Mouse (Mus musculus) heart, postnatal 14 days (tissue): ENCODE data around the gene Styx. TPM values are rescaled to one million over a fixed set of nuclear protein-coding genes. Genes with fewer than 3 reads are reported as not detected.

Experiments used
- DNase-seq, 2 experiments: peaks; one replicate each; pipeline ENCODE4 v3.0.0; 2021 to 2022
- intact Hi-C: fragments of 180-260 bp; cut with DNase I; formaldehyde crosslinking; loops from one replicate; pipeline ENCODE4 v1.15.1; 2025
- total RNA-seq, 2 experiments: library from RNA; stranded (reverse); gene quantifications; 2 replicates each; pipeline ENCODE4 v1.2.3; 2021

Gene Styx
- total RNA-seq, 2 experiments from 2014 or later, result 32.1 to 34.9 TPM

DNA sequence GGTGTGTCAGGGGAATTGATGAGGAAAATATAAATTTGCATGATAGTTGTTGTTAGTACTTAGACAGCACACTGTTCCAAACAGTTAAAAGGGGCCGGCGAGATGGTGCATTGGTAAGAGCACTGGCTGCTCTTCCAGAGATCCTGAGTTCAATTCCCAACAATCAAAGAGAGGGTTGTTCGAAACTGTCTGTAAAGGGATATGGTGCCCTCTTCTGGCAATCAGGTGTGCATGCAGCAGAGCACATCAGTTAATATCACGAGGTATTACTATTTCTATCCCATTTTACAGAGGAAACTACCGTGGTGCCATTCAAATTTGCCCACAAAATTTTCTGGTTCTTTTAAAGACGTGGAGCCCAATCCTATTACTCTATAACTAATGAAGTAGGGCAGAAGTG lies 83.3 kb downstream of the Styx start:
- intact Hi-C loops, result no loop called here
- no peak for DNase-seq

DNA sequence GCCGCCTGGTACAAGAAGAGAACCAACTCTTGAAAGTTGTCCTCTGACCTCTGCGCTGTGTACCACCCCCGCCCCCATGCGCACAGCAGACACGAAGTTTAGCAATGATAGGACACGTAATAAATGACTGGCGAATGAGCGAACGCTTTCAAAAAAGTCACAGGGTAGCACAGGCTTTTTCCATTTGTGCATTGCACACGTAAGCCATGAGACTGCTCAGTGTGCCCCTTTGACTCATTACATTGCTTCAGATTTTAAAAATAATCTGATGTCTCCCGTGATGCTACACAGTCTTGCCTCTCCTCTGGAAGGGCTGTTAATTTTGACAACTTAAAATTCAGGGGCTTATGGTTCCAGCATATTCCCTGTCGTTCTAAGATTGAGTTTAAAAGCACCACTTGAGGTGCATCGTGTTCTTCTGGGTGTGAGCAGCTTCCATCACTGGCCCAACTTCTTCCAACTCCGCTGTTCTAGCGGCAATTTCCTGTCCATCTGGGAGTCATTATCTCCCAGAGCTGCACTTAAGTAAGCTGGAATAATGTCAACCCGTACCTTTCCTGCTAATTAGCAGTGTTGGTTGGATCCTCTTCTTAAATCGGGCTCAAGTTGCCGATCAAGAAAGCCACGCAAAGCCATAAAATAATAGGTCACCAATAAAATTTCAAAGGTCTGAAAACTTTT lies 87.5 kb downstream of the Styx start:
- intact Hi-C loops, result no loop called here
- no peak for DNase-seq

DNA sequence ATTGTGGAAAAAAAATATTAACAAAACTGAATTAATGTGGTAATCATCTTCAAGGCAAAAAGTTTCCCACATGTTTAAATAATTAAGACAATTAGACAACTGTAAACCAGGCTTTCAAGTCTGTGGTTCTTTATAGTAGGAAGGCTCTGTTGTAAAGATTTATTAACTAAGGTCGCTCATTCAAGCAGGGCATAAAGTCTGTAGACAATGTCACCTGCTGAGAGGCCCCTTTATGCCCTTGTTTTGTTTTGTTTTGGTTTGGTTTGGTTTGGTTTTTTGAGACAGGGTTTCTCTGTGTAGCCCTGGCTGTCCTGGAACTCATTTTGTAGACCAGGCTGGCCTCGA lies 88.0 kb downstream of the Styx start:
- DNase-seq, result no peak
- intact Hi-C loops, result no loop called here

DNA sequence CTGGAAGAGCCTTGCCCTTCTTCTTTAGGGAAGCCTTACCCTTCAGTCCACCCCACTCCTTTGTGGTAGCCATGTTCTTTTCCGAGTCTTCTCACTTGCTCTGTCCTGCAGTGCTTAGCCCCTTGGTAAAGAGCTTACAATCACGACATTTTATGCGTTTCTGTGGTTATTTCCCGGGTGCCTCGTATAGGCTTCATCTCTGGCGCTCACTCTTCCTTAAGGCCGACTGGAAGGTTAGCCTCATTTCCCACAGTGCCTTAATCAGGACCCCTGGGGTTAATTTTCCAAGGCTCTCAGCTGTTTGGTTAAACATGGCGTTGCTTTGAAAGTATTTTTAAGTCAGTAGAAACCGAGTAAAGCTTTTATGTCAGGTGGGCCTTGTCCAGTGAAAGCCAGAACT lies 88.5 kb downstream of the Styx start:
- intact Hi-C loops, result no loop called here
- no peak for DNase-seq

DNA sequence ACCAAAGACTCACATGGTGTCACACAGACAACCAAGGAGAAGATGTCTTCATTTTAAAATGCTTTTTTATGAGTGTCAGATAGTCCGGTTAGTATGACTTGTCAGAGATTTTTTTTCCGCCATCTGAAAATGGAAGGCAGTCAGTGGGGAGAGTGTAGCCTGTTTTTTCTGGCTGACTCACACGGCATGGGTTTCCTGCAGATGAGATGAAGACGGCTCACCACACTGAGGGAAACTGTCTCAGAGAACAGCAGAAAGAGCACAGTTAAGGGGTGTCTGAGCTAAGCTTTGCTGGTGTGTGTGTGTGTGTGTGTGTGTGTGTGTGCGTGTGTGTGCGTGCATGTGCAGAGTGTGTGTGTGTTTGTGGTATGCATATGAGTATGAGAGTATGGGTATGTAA lies 90.4 kb downstream of the Styx start:
- intact Hi-C loops, result no loop called here
- no peak for DNase-seq

DNA sequence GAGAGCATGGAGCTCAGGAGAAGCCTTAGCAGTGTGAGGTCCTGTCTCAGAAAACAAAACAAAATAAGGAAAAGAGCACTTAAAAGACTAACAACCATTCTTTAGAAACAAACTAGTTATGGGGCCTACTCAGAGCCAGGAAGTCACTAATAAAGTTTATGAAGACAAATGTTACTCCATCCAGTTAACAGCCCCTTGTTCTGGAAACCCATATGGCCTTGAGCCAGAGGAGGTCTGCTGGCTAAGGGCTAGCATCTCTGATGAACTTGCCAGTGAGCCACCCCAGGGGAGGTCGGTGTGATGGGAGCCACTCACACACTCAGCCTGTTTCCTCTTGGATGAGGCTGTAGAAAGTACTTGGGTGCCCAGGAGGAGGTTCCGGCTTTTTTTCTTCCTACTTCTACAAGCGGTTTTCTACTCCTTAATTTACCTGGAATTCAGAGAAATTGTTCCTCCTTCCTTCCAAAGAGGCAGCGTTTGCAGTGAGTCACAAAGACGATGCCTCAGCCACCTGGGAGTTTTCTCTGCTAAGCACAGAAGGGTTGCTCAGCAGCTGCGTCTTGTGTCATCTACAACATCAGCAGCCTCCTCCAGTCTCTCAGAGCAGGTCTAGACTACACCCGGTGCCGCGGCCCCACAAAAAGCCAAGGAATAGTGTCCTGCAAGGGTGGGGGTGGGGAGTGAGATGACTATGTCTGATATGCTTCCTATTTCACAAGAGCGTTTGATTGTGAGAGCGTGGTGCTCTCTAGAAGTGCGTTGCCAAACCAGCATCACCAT lies 92.1 kb downstream of the Styx start:
- no peak for DNase-seq
- intact Hi-C loops, result no loop called here

DNA sequence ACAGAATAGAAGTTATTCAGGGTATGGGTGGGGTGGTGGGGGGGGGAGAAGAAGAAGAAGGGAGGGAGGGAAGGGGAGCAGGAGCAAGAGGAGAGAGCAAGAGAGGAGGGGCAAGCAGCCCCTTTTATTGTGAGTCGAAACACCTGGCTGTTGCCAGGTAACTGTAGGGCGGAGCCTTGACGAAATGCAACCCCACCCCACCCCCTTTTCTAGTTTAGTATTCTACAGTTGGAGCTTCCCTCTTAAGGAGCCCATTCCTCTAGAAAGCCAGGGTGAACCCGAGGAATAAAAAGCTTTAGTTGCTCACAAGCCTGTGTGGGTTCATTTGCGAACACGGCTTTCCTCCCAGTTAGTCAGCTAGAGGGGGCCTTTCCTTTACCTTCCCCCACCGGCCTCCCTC lies 94.0 kb downstream of the Styx start:
- DNase-seq, result no peak
- intact Hi-C loops, result no loop called here

DNA sequence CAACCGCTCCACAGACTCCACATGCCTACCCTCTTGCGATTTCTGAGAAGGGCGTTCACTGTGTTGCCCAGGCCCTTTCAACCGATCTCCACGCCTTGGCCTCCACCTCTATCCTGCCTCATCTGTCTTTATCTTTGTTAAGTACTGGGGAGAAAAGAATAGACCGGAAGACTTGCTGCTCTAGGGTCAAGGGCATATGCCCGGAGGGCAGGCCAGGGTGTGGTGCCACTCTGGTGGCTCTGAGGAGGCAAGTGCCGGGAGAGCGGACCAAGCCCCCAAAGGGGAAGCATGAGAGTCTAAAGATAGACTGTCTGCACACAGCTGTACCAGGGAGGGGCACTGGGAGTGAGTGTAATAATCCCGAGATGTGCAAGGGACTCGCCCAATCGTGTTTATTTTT lies 94.6 kb downstream of the Styx start:
- intact Hi-C loops, result no loop called here
- DNase-seq, result peak; percentile 34 to 53

DNA sequence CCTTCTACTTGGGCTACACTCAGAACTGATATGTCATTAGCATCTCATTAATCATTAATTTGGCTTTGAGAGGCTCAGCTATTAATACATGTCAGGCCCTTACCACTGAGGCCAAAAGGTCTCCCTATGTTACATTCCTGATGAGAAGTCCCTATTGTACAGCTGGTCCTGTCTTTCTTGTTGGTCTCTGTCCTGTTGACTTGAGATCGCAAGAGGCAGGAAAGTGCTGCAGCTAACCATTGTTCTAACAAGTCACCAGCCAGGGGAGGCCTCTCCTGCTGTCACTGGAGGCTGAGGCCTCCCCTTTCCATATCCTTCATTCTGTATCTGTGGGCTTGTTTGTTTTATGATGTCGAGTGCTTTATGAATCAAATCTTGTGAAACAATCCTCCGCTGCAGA lies 95.9 kb downstream of the Styx start:
- intact Hi-C loops, result no loop called here
- no peak for DNase-seq

DNA sequence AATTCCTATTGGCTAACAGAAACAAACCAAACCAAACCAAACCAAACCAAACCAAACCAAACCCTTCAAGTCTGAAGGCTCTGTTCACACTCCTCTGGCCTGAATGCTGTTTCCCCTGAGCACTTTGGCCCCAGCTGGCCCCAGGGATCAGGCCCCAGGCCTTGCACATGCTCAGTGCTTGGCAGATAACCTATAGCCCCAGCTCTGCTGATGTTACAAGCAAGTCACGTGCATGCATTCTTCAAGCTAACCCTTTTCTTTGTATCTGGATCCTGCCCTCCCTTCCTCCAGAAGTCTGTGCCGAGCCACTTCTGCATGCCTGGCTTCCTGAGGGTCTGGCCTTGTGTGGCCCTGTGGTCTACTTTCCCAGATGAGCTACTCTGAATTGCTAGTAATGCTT lies 100.2 kb downstream of the Styx start:
- no peak for DNase-seq
- intact Hi-C loops, result no loop called here

DNA sequence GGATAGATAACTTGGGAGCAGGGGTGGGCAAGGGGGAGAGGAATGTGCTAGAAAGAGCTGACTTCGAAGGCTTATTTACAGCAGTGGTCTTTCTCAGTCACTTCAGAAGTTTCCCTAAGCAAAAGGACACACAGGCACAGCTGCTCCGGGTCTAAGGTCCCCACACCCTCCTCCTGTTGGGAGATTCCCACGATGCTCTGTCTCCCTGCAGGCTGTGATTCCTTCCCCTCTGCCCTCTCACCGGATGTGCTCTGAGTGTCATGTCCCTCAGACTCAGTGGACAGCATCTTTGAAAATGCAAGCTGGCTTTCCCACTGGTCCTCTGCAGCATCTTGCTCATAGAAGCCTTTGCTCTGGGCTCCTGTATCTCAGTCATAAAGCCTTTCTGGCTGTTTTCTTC lies 101.3 kb downstream of the Styx start:
- peak in 1 of 2 experiments; percentile 39 for DNase-seq
- intact Hi-C loops, result no loop called here

DNA sequence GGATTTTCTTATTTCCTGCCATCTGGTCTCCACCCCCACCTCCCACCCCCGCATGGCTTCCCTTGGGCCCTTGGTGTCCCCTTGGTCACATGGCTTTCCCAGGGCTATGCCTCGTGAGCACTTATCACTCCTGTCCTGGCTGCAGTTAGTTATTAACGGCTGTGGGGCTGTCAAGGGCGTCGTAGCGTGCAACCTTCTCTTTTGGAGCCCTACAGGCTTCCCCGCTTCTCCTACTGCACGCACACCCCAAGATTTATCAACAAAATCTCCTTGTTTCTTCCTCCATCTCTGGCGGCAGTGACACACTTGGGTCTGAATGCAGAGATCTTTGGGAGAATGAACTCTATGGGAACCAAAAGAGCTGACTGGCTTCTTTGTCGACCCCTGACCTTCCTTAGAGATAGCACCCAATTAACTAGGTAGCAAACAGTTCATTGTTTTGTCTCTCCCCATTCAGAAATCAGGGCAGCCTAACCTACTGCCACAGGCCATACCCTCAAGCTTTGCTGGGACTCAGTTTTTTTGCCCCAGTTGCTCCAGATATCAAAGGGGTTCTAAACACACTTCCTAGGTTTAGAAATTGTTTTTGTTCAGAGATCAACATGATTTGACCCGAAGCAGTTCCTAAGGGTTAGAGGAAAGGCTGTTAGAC lies 102.1 kb downstream of the Styx start:
- DNase-seq, result peak; percentile 52 to 59
- intact Hi-C loops, result no loop called here

DNA sequence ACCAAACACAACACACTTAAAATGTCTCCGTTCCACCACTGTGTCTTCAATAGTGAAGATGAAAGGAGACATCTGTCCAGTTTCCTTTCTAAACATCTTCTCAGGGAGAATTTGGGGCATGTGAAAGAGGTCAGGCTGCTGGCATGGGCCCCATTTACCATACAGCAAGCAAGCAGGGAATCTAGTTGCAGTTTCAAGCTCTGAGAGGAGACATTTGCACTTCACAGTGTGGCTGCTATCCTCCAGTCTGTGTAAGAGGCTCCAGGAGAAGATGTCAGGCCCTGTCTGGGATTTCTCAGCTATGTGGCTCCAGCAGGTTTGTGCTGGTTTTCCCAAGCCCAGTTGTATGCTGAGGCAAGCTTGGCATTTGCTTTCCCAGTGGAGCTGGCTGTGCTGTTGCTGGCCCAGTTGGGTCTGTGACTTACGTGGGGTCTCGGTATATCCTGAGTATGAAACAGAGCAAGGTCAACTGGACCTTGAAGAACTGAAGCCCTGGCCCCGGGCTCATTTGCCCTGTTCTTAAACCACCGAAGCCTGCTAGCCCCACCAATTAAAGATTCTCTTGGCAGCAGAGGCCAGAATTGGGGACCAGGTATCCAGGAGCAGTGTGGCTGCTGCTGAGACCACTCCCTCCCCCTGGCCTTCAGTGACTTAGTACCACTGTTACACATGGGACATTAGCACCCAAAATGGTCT lies 102.8 kb downstream of the Styx start:
- DNase-seq, result peak in 1 of 2 experiments; percentile 25
- intact Hi-C loops, result no loop called here

DNA sequence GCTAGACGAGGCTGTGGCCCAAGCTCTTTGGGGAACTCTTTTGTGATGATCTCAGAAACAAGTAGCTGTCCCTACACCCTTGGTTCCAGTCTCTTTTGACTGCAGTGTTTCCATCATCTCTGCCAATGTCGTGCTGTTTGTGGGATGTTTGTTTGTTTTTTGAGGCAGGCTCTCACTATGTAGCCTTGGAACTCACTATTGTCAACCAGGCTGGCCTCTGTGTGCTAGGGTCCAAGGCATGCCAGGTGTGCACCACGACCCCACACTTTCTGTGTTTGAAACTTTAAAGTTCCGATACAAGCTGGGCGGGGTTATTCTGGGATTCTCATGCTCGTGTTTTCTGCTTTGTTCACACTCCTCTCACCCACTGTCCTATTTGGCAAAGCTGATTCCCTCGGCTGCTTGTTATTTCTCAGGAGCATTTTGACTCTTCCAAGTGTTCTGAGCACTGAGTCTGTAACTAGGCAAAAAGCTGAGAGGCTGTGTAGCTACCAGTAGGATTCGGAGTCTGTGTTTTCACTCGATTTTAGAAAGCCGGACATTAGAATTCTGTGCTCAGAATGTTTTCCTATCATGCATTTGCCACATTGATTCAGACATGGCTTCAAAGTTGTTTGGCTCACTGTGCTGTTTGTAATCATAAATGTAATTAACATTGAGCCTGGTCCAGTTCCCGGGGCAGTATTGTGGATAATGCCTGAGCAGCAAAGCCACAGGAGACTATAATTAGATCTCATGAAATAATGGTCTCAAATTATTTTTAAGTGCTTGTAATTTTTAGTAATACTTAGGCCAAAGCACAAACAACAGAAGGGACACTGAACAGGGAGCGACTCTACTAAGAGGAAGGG lies 105.0 kb downstream of the Styx start:
- DNase-seq, result peak in 1 of 2 experiments; percentile 34
- intact Hi-C loops, result no loop called here

DNA sequence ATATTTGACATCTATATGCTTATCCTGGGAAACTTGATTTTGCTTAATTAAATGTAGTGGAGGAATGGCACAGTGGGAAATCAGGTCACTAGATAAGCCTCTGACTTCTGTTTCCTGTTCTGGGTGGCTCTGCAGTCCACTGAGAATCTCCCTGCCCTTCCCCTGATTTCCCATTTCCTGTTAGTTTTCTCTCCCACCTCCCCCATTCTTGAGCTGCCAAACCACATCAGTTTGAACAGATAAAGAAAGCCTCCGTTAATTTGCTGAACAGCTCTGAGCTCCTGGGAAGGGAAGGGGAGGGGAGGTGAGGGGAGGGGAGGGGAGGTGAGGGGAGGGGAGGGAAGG lies 105.6 kb downstream of the Styx start:
- DNase-seq, result peak in 1 of 2 experiments; percentile 45
- intact Hi-C loops, result no loop called here

DNA sequence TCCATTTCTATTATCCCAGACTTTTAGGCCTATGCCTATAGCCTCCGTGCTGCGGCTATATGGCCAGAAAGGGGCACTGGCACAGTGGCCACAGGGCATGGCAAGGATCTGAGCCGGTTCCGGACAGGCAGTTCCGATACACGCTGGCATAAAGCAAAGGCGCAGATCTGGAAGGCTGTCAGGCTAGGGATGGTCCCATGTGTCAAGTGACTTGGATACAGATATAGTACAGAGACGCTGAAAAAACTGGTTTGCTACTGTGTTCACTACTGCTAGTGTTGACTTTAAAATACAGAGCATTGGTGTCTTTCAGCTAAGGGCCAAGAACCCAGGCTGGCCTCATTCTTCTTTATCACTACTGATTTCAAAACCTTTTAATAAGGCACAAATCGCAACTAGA lies 106.1 kb downstream of the Styx start:
- peak; percentile 53 for DNase-seq
- intact Hi-C loops, result no loop called here

DNA sequence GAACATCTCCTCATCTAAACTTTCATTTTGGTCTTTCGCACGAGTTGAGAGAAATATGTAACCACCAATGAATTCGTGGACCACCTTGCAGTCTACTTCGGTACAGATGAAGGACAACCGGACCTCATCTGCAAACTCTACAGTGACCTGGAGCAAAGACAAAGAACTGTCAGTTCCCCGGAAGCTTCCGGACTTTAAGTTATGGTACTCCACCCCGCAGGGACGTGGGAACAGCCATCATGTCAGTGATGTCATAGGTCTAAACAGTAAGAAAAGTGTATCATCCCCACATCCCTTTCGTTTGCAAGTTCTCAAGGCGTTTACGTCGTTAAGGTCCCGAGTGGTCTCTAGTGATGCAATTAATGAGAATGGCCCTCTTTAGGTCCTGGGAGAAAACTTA lies 109.0 kb downstream of the Styx start:
- no peak for DNase-seq
- intact Hi-C loops, result no loop called here

DNA sequence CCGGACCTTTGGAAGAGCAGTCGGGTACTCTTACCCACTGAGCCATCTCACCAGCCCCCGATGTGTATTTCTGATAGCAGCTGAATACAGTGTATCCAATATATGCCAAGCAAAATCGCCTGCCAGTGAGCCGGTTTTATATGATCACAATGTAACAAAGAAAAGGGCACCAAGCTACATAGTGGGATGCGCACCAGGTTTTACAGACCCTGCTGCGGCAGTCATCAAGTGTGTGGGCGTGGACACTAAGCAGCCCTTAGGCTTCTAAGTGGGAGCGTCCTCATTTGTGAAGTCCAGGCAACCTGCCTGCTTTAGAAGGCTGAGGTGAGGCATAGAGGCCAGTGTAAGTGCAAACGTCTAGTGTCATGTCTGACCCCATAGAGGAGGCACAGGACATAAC lies 109.6 kb downstream of the Styx start:
- intact Hi-C loops, result no loop called here
- DNase-seq, result no peak

DNA sequence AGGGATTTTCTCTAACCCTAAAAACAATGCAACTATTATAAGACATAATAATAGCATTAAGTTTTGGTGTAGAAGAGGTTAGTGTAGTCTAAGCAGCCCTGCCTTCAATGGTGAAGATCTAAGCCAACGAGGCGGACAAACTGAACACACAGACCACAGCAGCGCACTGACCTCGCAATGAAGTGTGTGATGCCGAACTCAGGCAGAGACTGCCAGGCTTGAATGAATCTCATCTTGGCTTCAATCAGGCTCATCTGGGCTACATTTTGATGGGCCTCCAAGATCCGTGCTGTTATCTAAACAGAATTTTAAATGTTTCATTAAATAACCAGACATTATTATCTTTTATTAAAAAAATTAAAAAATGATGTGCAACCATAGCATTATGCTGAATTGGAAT lies 111.1 kb downstream of the Styx start:
- intact Hi-C loops, result no loop called here
- DNase-seq, result no peak

DNA sequence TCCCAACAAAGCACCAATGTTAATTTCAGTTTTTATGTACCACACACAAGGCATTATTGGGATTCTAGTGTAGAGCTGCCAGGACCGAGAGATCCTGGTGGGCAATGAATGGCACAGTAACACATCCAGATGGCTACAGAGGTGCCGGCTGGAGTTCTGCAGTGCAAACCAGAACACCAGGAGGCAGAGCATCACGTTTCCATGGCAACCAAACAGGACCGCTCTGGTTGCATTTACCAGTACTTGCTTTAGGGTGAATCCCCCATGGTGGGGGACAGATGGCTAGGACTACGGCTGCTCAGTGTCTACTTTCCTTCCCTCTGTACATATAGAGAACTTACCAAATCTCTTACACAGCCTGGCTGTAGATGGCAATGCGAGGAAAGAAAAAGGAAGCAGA lies 111.5 kb downstream of the Styx start:
- intact Hi-C loops, result no loop called here
- DNase-seq, result no peak
